Mouse (Mus musculus) heart, embryonic 15.5 days (tissue): ENCODE results near the gene Dbndd1. TPM values are rescaled to one million over a fixed set of nuclear protein-coding genes. Genes with fewer than 3 reads are reported as not detected.

Experiments
- polyA plus RNA-seq: library from polyadenylated mRNA; unstranded; fragments of >200 nt; fragmentation: Nextera tagmentation; extraction: Ambion mirVana; gene quantifications from 2 replicates; pipeline ENCODE4 v1.2.1, GENCODE M21; 2015

Dbndd1 gene
- polyA plus RNA-seq, 1 experiment from 2014 or later, result 0.73 TPM

Other genes starting within 250 kb of the Dbndd1 start
- gene Fanca, start 196.9 kb downstream of the Dbndd1 start, polyA plus RNA-seq, result 14.5 and 17.0 TPM in 2 replicates
- gene Spire2, start 182.8 kb downstream of the Dbndd1 start, polyA plus RNA-seq, result 0.33 and 1.4 TPM in 2 replicates
- gene Tcf25, start 141.7 kb downstream of the Dbndd1 start, polyA plus RNA-seq, result 137 and 144 TPM in 2 replicates
- gene Mc1r, start 108.4 kb downstream of the Dbndd1 start, polyA plus RNA-seq, result 0.08 TPM in 1 of 2 replicates, not detected in the other
- gene Tubb3, start 104.0 kb downstream of the Dbndd1 start, polyA plus RNA-seq, result 2.1 and 21.6 TPM in 2 replicates
- 25.7 and 33.3 TPM in 2 replicates for gene Def8, start 91.9 kb downstream of the Dbndd1 start, polyA plus RNA-seq
- gene Afg3l1, start 37.6 kb downstream of the Dbndd1 start, polyA plus RNA-seq, result 40.2 and 41.6 TPM in 2 replicates
- gene Gas8, start 3.4 kb upstream of the Dbndd1 start, polyA plus RNA-seq, result 12.9 and 14.7 TPM in 2 replicates
- 6.0 and 7.0 TPM in 2 replicates for gene Rhou, start 138.5 kb upstream of the Dbndd1 start, polyA plus RNA-seq